Mouse (Mus musculus): ENCODE data around the gene Coro7. TPM values are rescaled to one million over a fixed set of nuclear protein-coding genes. Genes with fewer than 3 reads are reported as not detected.

Gene Coro7
- total RNA-seq, 2 experiments from 2014 or later = 78.4 to 85.4 TPM

Other genes starting within 250 kb of the Coro7 start
- gene Srl, start 138.0 kb downstream of the Coro7 start, total RNA-seq (2021) = 1 to 10 TPM; 3.0 to 4.1 TPM
- 1 to 10 TPM; 3.5 to 3.6 TPM for gene Tfap4, start 119.9 kb downstream of the Coro7 start, total RNA-seq (2021)
- gene Glis2, start 85.1 kb downstream of the Coro7 start, total RNA-seq (2021) = 10 to 100 TPM; 12.4 to 16.6 TPM
- 10 to 100 TPM; 72.1 to 86.6 TPM for gene Pam16, start 54.8 kb downstream of the Coro7 start, total RNA-seq (2021)
- gene Vasn, start 39.8 kb downstream of the Coro7 start, total RNA-seq (2021) = 10 to 100 TPM; 11.5 to 11.6 TPM
- gene Dnaja3, start 39.8 kb downstream of the Coro7 start, total RNA-seq (2021) = 10 to 100 TPM; 61.5 to 64.2 TPM
- 10 to 100 TPM; 11.2 to 11.6 TPM for gene Nmral1, start 39.6 kb upstream of the Coro7 start, total RNA-seq (2021)
- gene Hmox2, start 46.6 kb upstream of the Coro7 start, total RNA-seq (2021) = 10 to 100 TPM; 85.7 to 89.9 TPM
- gene Cdip1, start 110.5 kb upstream of the Coro7 start, total RNA-seq (2021) = 100 to 1,000 TPM; 211 to 212 TPM
- gene 4930562C15Rik, start 155.6 kb upstream of the Coro7 start, total RNA-seq (2021) = not detected
- 10 to 100 TPM; 86.5 to 95.6 TPM for gene Ubald1, start 200.5 kb upstream of the Coro7 start, total RNA-seq (2021)
- gene Mgrn1, start 206.5 kb upstream of the Coro7 start, total RNA-seq (2021) = 100 to 1,000 TPM; 213 to 223 TPM

All from left cerebral cortex, adult 18-20 months (tissue).